19 mouse cellular contexts compared by ENCODE assay signal in genomic region chr2:180196610-180197322, GRCm38 (mm10). TPM values are rescaled to one million over a fixed set of nuclear protein-coding genes. Genes with fewer than 3 reads are reported as not detected.
A peak's percentile ranks its signal among the peaks of the same experiment; 100 is the strongest.
DNase-seq lines count a peak whose midpoint lies in the region; ATAC-seq and TF ChIP-seq lines count a peak whose summit lies in the region.
"Had no signal": no experiment of that assay in that cellular context is flagged by ENCODE, and none has a peak within 500 bp of the region (broad histone marks: within the 10 kb centered on the region; RNA-seq: fewer than 3 reads in every experiment).

No protein-coding gene starts in this region.

- no peaks in the 10 kb centered on the region for H3K9me3 ChIP-seq in CH12.LX (replicated peaks; ENCODE audit: low read length)
- H3K9me3 ChIP-seq in hindbrain, embryonic 14.5 days (ENCODE audit: control insufficient read depth, low read length), result no peaks in the 10 kb centered on the region
- no peaks in the 10 kb centered on the region for H3K9me3 ChIP-seq in kidney, embryonic 16.5 days (ENCODE audit: low read length)
- H3K9me3 ChIP-seq: embryonic facial prominence, embryonic 15.5 days; hindbrain, embryonic 13.5 days; liver, embryonic 15.5 days had no signal

- in situ Hi-C loops in CH12.LX (cut with MboI; ENCODE audit: low pct_ligation_motif_present, low pct_unique_long_range_greater_than_20kb, low sequenced_read_pairs), result no loop called here

- H3K9ac ChIP-seq in CH12.LX (ENCODE audit: insufficient read depth, low read depth), result no peak overlapping the region
- H3K9ac ChIP-seq in hindbrain, embryonic 14.5 days, result no peak overlapping the region
- H3K9ac ChIP-seq in kidney, embryonic 16.5 days (replicated peaks; ENCODE audit: low read length), result no peak overlapping the region
- H3K9ac ChIP-seq: embryonic facial prominence, embryonic 15.5 days; liver, embryonic 15.5 days had no signal

- dilution Hi-C loops in CH12.LX (cut with MboI; ENCODE audit: extremely low pct_ligation_motif_present, extremely low pct_unique_long_range_greater_than_20kb, low sequenced_read_pairs), result no loop called here

- no peaks in the 10 kb centered on the region for H3K36me3 ChIP-seq in CH12.LX (replicated peaks in 1 of 2; ENCODE audit: control insufficient read depth in 1 of 2, insufficient read depth in 1 of 2, low read length in 1 of 2)
- no peaks in the 10 kb centered on the region for H3K36me3 ChIP-seq in hindbrain, embryonic 14.5 days (replicated peaks; ENCODE audit: control insufficient read depth, insufficient read depth)
- peaks cover 38% of the 10 kb centered on the region for H3K36me3 ChIP-seq in kidney, embryonic 16.5 days (ENCODE audit: insufficient read depth, low read length)
- H3K36me3 ChIP-seq: hindbrain, embryonic 13.5 days; liver, embryonic 15.5 days had no signal

- no peak for TF ChIP-seq RAD21 in CH12.LX (IDR thresholded peaks at IDR 0.05; ENCODE audit: low read depth, low read length)

- peaks cover 3 to 9% of the 10 kb centered on the region in 2 experiments for H3K4me1 ChIP-seq in CH12.LX (ENCODE audit: control insufficient read depth in 1 of 2, insufficient read depth in 2 of 2)
- H3K4me1 ChIP-seq in hindbrain, embryonic 14.5 days (replicated peaks; ENCODE audit: control insufficient read depth, insufficient read depth, low read length), result peaks cover 4% of the 10 kb centered on the region; the same call in 1 of the 2 replicates
- no peaks in the 10 kb centered on the region for H3K4me1 ChIP-seq in kidney, embryonic 16.5 days (ENCODE audit: insufficient read depth, low read length)
- H3K4me1 ChIP-seq: embryonic facial prominence, embryonic 15.5 days; liver, embryonic 15.5 days had no signal

- peak; percentile 36 to 45 for DNase-seq in lung, adult 18-20 months
- DNase-seq in lung, postnatal 14 days, result no peak
- DNase-seq in CH12.LX (ENCODE audit: extremely low read depth) (peak; percentile 45), MN1 (ENCODE audit: low spot score) (peak; percentile 51)
- DNase-seq in hindbrain, embryonic 14.5 days (ENCODE audit: low spot score), result no peak
- DNase-seq: adrenal gland, postnatal 25 days; cerebellum, adult 2 months; gastrocnemius, adult 2 months; heart, adult 18-20 months; kidney, postnatal 10 days; thymus, adult 2 months had no signal

- ATAC-seq in hematopoietic stem cell, adult 5-6 weeks (replicated peaks in 1 of 2; ENCODE audit: insufficient read depth in 1 of 2, low FRiP score in 2 of 2, low TSS enrichment in 1 of 2, low read depth in 1 of 2, poor library complexity in 2 of 2, severe bottlenecking in 2 of 2), result peak; percentile 20 to 26; a peak in 1 of 4 replicates
- no peak for ATAC-seq in hindbrain, embryonic 14.5 days (ENCODE audit: low FRiP score)
- no peak for ATAC-seq in kidney, embryonic 16.5 days (ENCODE audit: low FRiP score, low TSS enrichment)
- ATAC-seq: intestine, embryonic 16.5 days had no signal

- peaks cover 66% of the 10 kb centered on the region for H3K27me3 ChIP-seq in CH12.LX (replicated peaks)
- no peaks in the 10 kb centered on the region for H3K27me3 ChIP-seq in hindbrain, embryonic 14.5 days (ENCODE audit: control insufficient read depth, insufficient read depth, low read length)
- H3K27me3 ChIP-seq in kidney, embryonic 16.5 days (ENCODE audit: insufficient read depth, low read length), result no peaks in the 10 kb centered on the region
- H3K27me3 ChIP-seq: embryonic facial prominence, embryonic 15.5 days; hindbrain, embryonic 13.5 days; liver, embryonic 15.5 days had no signal

- H3K4me3 ChIP-seq in CH12.LX (replicated peaks in 1 of 3; ENCODE audit: low read depth in 2 of 3, low read length in 2 of 3, poor library complexity in 1 of 3), result peak overlapping the region in 1 of 3 experiments; percentile 18
- H3K4me3 ChIP-seq in hindbrain, embryonic 14.5 days (replicated peaks; ENCODE audit: low read length), result no peak overlapping the region
- H3K4me3 ChIP-seq in kidney, embryonic 16.5 days (ENCODE audit: low read length), result no peak overlapping the region
- H3K4me3 ChIP-seq: embryonic facial prominence, embryonic 15.5 days; gastrocnemius, adult 2 months; hindbrain, embryonic 13.5 days; left cerebral cortex, adult 2 months; liver, embryonic 15.5 days; myocyte had no signal

- no peak overlapping the region for H3K27ac ChIP-seq in CH12.LX (ENCODE audit: insufficient read depth, low read depth)
- H3K27ac ChIP-seq in hindbrain, embryonic 14.5 days, result no peak overlapping the region
- H3K27ac ChIP-seq in kidney, embryonic 16.5 days (ENCODE audit: low read length), result no peak overlapping the region
- H3K27ac ChIP-seq: embryonic facial prominence, embryonic 15.5 days; gastrocnemius, adult 2 months; hindbrain, embryonic 13.5 days; left cerebral cortex, adult 2 months; liver, embryonic 15.5 days had no signal

- no peak for TF ChIP-seq POLR2A in CH12.LX (IDR thresholded peaks at IDR 0.05; ENCODE audit: low read depth, low read length)

- TF ChIP-seq CTCF in CH12.LX (conservative IDR thresholded peaks at IDR 0.05 in 1 of 2, IDR thresholded peaks at IDR 0.05 in 1 of 2; ENCODE audit: low read depth in 2 of 2, low read length in 2 of 2), result no peak

- peak; percentile 35; the same call in 1 of the 2 replicates for TF ChIP-seq EP300 in CH12.LX (IDR thresholded peaks at IDR 0.05; ENCODE audit: low read length)

- H3K4me2 ChIP-seq in CH12.LX (ENCODE audit: insufficient read depth, low read depth, poor library complexity, severe bottlenecking), result no peak overlapping the region
- H3K4me2 ChIP-seq in hindbrain, embryonic 14.5 days (replicated peaks), result no peak overlapping the region
- H3K4me2 ChIP-seq in kidney, embryonic 16.5 days (replicated peaks; ENCODE audit: low read depth, low read length), result no peak overlapping the region
- H3K4me2 ChIP-seq: embryonic facial prominence, embryonic 15.5 days; hindbrain, embryonic 13.5 days; liver, embryonic 15.5 days had no signal

- H3K79me2 ChIP-seq in CH12.LX (replicated peaks; ENCODE audit: control insufficient read depth, extremely low read depth, insufficient read depth, poor library complexity, severe bottlenecking), result no peaks in the 10 kb centered on the region

- 77% methylated on average over 10 of the region's 12 CpGs for WGBS in hindbrain, embryonic 14.5 days
- 75% methylated on average over 12 of the region's 12 CpGs for WGBS in kidney, embryonic 16.5 days

TF ChIP-seq in CH12.LX, 34 proteins besides CTCF, POLR2A, EP300 and RAD21:
- TF ChIP-seq ZC3H11A (IDR thresholded peaks at IDR 0.05; ENCODE audit: low read depth, low read length), result no peak
- 0 out of 2 replicates have a peak, but pooled peaks have one; percentile 19 for TF ChIP-seq ELF1 (IDR thresholded peaks at IDR 0.05; ENCODE audit: low read depth, low read length)
- TF ChIP-seq IRF4 (IDR thresholded peaks at IDR 0.05; ENCODE audit: low read depth, low read length), result 0 out of 2 replicates have a peak, but pooled peaks have one; percentile 26
- no peak for TF ChIP-seq ZKSCAN1 (IDR thresholded peaks at IDR 0.05; ENCODE audit: borderline replicate concordance, low read depth, low read length)
- TF ChIP-seq CHD2 (IDR thresholded peaks at IDR 0.05; ENCODE audit: low read length), result 0 out of 2 replicates have a peak, but pooled peaks have one; percentile 20
- TF ChIP-seq BHLHE40 (IDR thresholded peaks at IDR 0.05; ENCODE audit: low read depth, low read length), result peak; percentile 83
- TF ChIP-seq HCFC1 (IDR thresholded peaks at IDR 0.05; ENCODE audit: low read depth, low read length), result peak; percentile 23; the same call in 1 of the 2 replicates

RNA-seq across cellular contexts. Expression of gene Adrm1, which starts 25.5 kb away (rescaled TPM):
- total RNA-seq in CH12.LX (2012; rRNA removed), result 116 and 167 TPM in 2 replicates
- total RNA-seq in CH12.LX (2014; rRNA removed), result 107 and 127 TPM in 2 replicates
- 121 and 148 TPM in 2 replicates for polyA plus RNA-seq in CH12.LX (2012; ENCODE audit: insufficient read length, low read depth)
- total RNA-seq in hematopoietic stem cell, adult 5-6 weeks (2017), result 35.0 and 45.6 TPM in 2 replicates
- polyA plus RNA-seq in hindbrain, embryonic 14.5 days (2014; fragmentation: Nextera tagmentation; extraction: Ambion mirVana), result 148 and 149 TPM in 2 replicates
- polyA plus RNA-seq in kidney, embryonic 16.5 days (2015; fragmentation: Nextera tagmentation; extraction: Ambion mirVana), result 200 and 208 TPM in 2 replicates

RNA-seq across cellular contexts. Expression of gene Lama5, which starts 28.9 kb away (rescaled TPM):
- 0.46 and 0.85 TPM in 2 replicates for total RNA-seq in CH12.LX (2012; rRNA removed)
- 0.16 and 0.20 TPM in 2 replicates for total RNA-seq in CH12.LX (2014; rRNA removed)
- 0.45 and 0.67 TPM in 2 replicates for polyA plus RNA-seq in CH12.LX (2012; ENCODE audit: insufficient read length, low read depth)
- total RNA-seq in hematopoietic stem cell, adult 5-6 weeks (2017), result 0.20 and 1.9 TPM in 2 replicates
- 2.6 and 2.9 TPM in 2 replicates for polyA plus RNA-seq in hindbrain, embryonic 14.5 days (2014; fragmentation: Nextera tagmentation; extraction: Ambion mirVana)
- 53.1 and 57.4 TPM in 2 replicates for polyA plus RNA-seq in kidney, embryonic 16.5 days (2015; fragmentation: Nextera tagmentation; extraction: Ambion mirVana)

Comparison
In these comparisons a context has a peak if more than half of its experiments do, and no peak if none do; other contexts are left out.
1. DNase-seq: peak in lung, adult 18-20 months (2 of 2), CH12.LX (single experiment) and MN1 (single experiment); none in lung, postnatal 14 days (single experiment) and hindbrain, embryonic 14.5 days (single experiment).
2. ATAC-seq: peak in hematopoietic stem cell, adult 5-6 weeks (2 of 2); none in hindbrain, embryonic 14.5 days (single experiment) and kidney, embryonic 16.5 days (single experiment).
3. RNA of gene Lama5, which starts 28.9 kb away (polyA plus RNA-seq): 53.1 to 57.4 TPM in kidney, embryonic 16.5 days; 2.6 to 2.9 TPM in hindbrain, embryonic 14.5 days and 0.45 to 0.67 TPM in CH12.LX; every median in the first group is over 10 times any median in the second.